Mouse (Mus musculus) MEL (cell line): ENCODE measurements at regions not wholly inside any gene's neighbourhood (a gene's known extent, or its start where the extent isn't known, plus 50 kb on each side); places are given as distances from the start of the nearest gene placed in this dataset.
"Not testable (repeated sequence)": the region's sequence is repeated elsewhere in the genome, so short reads cannot be mapped to it uniquely, and the experiment has no call there.

Source experiments
- DNase-seq: peaks from one replicate; pipeline ENCODE4 v3.0.0; 2011; ENCODE audit warnings: low read depth, low spot score
- H3K27ac ChIP-seq: 2 replicates; pipeline ENCODE4 v1.5.1; 2012; ENCODE audit warnings: low read depth, mild to moderate bottlenecking, control low read depth, low read length, moderate library complexity; ENCODE audit not compliant: control insufficient read depth
- H3K27me3 ChIP-seq, 2 experiments: fragments of 150-350 bp in 1 of 2; sonication (generic) in 1 of 2; 2 replicates each; pipeline ENCODE4 v1.6.1; 2012; ENCODE audit warnings: low read length in 2 of 2, mild to moderate bottlenecking in 2 of 2, improper control_type of control experiment in 1 of 2, moderate library complexity in 1 of 2; ENCODE audit not compliant: insufficient read depth in 2 of 2, control insufficient read depth in 1 of 2
- H3K36me3 ChIP-seq, 2 experiments: 2 replicates each; pipeline ENCODE4 v1.6.1; 2012 to 2014; ENCODE audit warnings: low read length in 2 of 2, improper control_type of control experiment in 1 of 2, inconsistent platforms in 1 of 2, mild to moderate bottlenecking in 1 of 2; ENCODE audit not compliant: insufficient read depth in 2 of 2, control insufficient read depth in 1 of 2
- H3K4me1 ChIP-seq, 2 experiments: fragments of 150-350 bp in 1 of 2; sonication (generic) in 1 of 2; 2 replicates each; pipeline ENCODE4 v1.6.1; 2012; ENCODE audit warnings: low read length in 2 of 2, improper control_type of control experiment in 1 of 2, mild to moderate bottlenecking in 1 of 2; ENCODE audit not compliant: insufficient read depth in 2 of 2, control insufficient read depth in 1 of 2
- H3K4me3 ChIP-seq, 2 experiments: fragments of 150-350 bp in 1 of 2; sonication (generic) in 1 of 2; 2 replicates each; pipeline ENCODE4 v1.5.1; 2012; ENCODE audit warnings: low read depth in 2 of 2, low read length in 2 of 2, mild to moderate bottlenecking in 2 of 2, moderate library complexity in 2 of 2, control low read depth in 1 of 2, improper control_type of control experiment in 1 of 2; ENCODE audit not compliant: control insufficient read depth in 1 of 2, insufficient read depth in 1 of 2
- H3K79me2 ChIP-seq: 2 replicates; pipeline ENCODE4 v1.6.1; 2012; ENCODE audit warnings: mild to moderate bottlenecking, low read length, moderate library complexity; ENCODE audit not compliant: control insufficient read depth, poor library complexity, insufficient read depth
- H3K9ac ChIP-seq: 2 replicates; pipeline ENCODE4 v1.6.1; 2012; ENCODE audit warnings: low read depth, mild to moderate bottlenecking, control low read depth, low read length, moderate library complexity; ENCODE audit not compliant: control insufficient read depth, poor library complexity, severe bottlenecking
- H3K9me3 ChIP-seq: fragments of 150-350 bp; sonication (generic); replicated peaks from 2 replicates; pipeline ENCODE4 v1.6.1; 2012; ENCODE audit warnings: mild to moderate bottlenecking, low read length, improper control_type of control experiment, moderate library complexity; ENCODE audit not compliant: insufficient read depth
- ETS1 ChIP-seq: IDR thresholded peaks from 2 replicates; pipeline ENCODE4 v1.6.1; 2012; ENCODE audit warnings: low read depth, mild to moderate bottlenecking, inconsistent platforms, low read length, improper control_type of control experiment, moderate library complexity
- HCFC1 ChIP-seq: IDR thresholded peaks from 2 replicates; pipeline ENCODE4 v1.6.1; 2012; ENCODE audit warnings: low read depth, mild to moderate bottlenecking, inconsistent platforms, low read length, improper control_type of control experiment, moderate library complexity
- MAFK ChIP-seq: IDR thresholded peaks from 2 replicates; pipeline ENCODE4 v1.6.1; 2011; ENCODE audit warnings: low read depth, mild to moderate bottlenecking, low read length, improper control_type of control experiment, borderline replicate concordance
- MAZ ChIP-seq: IDR thresholded peaks from 2 replicates; pipeline ENCODE4 v1.6.1; 2012; ENCODE audit warnings: low read depth, mild to moderate bottlenecking, inconsistent platforms, low read length, improper control_type of control experiment
- MXI1 ChIP-seq: IDR thresholded peaks from 2 replicates; pipeline ENCODE4 v1.6.1; 2011; ENCODE audit warnings: mild to moderate bottlenecking, low read depth, low read length, improper control_type of control experiment
- MYC ChIP-seq: IDR thresholded peaks from 2 replicates; pipeline ENCODE4 v1.6.1; 2011; ENCODE audit warnings: low read depth, mild to moderate bottlenecking, low read length, improper control_type of control experiment, moderate library complexity
- POLR2A ChIP-seq, 2 experiments: IDR thresholded peaks; 2 replicates each; pipeline ENCODE4 v1.6.1; 2011 to 2012; ENCODE audit warnings: low read length in 2 of 2, mild to moderate bottlenecking in 2 of 2, control low read depth in 1 of 2, improper control_type of control experiment in 1 of 2, low read depth in 1 of 2, moderate library complexity in 1 of 2; ENCODE audit not compliant: control insufficient read depth in 1 of 2, insufficient read depth in 1 of 2, poor library complexity in 1 of 2
- POLR2AphosphoS2 ChIP-seq: IDR thresholded peaks from 2 replicates; pipeline ENCODE4 v1.6.1; 2011; ENCODE audit warnings: low read length, improper control_type of control experiment
- RAD21 ChIP-seq: IDR thresholded peaks from 2 replicates; pipeline ENCODE4 v1.6.1; 2011; ENCODE audit warnings: mild to moderate bottlenecking, low read depth, low read length, improper control_type of control experiment
- RCOR1 ChIP-seq: IDR thresholded peaks from 2 replicates; pipeline ENCODE4 v1.6.1; 2012; ENCODE audit warnings: low read depth, mild to moderate bottlenecking, inconsistent platforms, low read length, improper control_type of control experiment
- SIN3A ChIP-seq: IDR thresholded peaks from 2 replicates; pipeline ENCODE4 v1.6.1; 2012; ENCODE audit warnings: low read length, improper control_type of control experiment, inconsistent platforms
- SMC3 ChIP-seq: IDR thresholded peaks from 2 replicates; pipeline ENCODE4 v1.6.1; 2011; ENCODE audit warnings: low read depth, low read length, improper control_type of control experiment
- TBP ChIP-seq: IDR thresholded peaks from 2 replicates; pipeline ENCODE4 v1.8.0; 2011; ENCODE audit warnings: low read depth, low read length, improper control_type of control experiment
- USF2 ChIP-seq, 2 experiments: IDR thresholded peaks; 2 replicates each; pipeline ENCODE4 v1.6.1; 2011 to 2012; ENCODE audit warnings: improper control_type of control experiment in 2 of 2, low read length in 2 of 2, borderline replicate concordance in 1 of 2, inconsistent platforms in 1 of 2, low read depth in 1 of 2, mild to moderate bottlenecking in 1 of 2; ENCODE audit not compliant: insufficient read depth in 1 of 2

- Histone ChIP-seq H3K27ac (no peak overlapping the region), H3K9me3 (no peaks in the 10 kb centered on the region), H3K9ac (no peak overlapping the region), H3K4me1 (peaks cover 0 to 6% of the 10 kb centered on the region in 2 experiments; a peak in 2 of 4 replicates), H3K4me3 (no peak overlapping the region), H3K27me3 (no peaks in the 10 kb centered on the region; a peak in 2 of 4 replicates), H3K36me3 (peaks cover 0 to 3% of the 10 kb centered on the region in 2 experiments; a peak in 1 of 4 replicates), H3K79me2 (no peaks in the 10 kb centered on the region)
- no peak for DNase-seq
- no peak for TF ChIP-seq SMC3
- no peak for TF ChIP-seq MAZ
- no peak for TF ChIP-seq SIN3A
- TF ChIP-seq USF2 (IDR thresholded peaks at IDR 0.05; ENCODE audit: borderline replicate concordance in 1 of 2, insufficient read depth in 1 of 2, low read depth in 1 of 2, low read length in 2 of 2) = no peak
- no peak for TF ChIP-seq MXI1
- no peak for TF ChIP-seq MYC
- no peak for TF ChIP-seq HCFC1
- no peak for TF ChIP-seq TBP
- TF ChIP-seq POLR2AphosphoS2 = no peak
- TF ChIP-seq POLR2A (IDR thresholded peaks at IDR 0.05; ENCODE audit: control insufficient read depth in 1 of 2, insufficient read depth in 1 of 2, low read depth in 1 of 2, low read length in 2 of 2, poor library complexity in 1 of 2) = no peak
- TF ChIP-seq MAFK = no peak
- no peak for TF ChIP-seq RCOR1
- TF ChIP-seq ETS1 = no peak
- TF ChIP-seq RAD21 = no peak
Measured at GRCm38 (mm10) chr12:69464906-69465305, 92.6 kb upstream of the Gm9887 start.

GRCm38 (mm10) chr12:69463327-69463726 is 91.1 kb upstream of the Gm9887 start:
- not testable (repeated sequence) for H3K27ac ChIP-seq, H3K36me3 ChIP-seq, DNase-seq, H3K4me3 ChIP-seq, H3K27me3 ChIP-seq, H3K9me3 ChIP-seq, H3K79me2 ChIP-seq, H3K9ac ChIP-seq, H3K4me1 ChIP-seq
